Mouse (Mus musculus): Measurements from ENCODE around the gene Cyld. TPM values are rescaled to one million over a fixed set of nuclear protein-coding genes. Genes with fewer than 3 reads are reported as not detected.

Gene Cyld
- total and polyA plus RNA-seq, 3 experiments: 20.2 to 29.4 (median 22.1) TPM

DNA sequence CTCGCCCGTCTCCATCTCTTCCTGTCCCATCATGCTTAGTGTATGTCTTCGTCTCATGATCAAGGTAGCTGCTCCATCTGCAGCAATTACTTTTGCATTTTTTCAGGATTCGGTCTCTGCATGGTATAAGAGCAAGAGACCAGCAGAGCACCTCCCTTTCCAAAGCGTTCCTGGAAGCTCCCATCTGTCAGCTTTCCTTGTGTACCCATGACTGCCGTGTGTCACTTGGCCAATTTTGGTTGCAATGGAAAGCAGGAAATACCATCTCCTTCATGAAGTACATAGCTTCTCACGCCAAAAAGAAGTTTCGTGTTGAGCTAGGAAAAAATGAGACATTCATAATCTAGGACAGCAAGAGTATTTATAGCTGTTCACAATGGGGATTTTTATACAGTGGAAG is 15.8 kb upstream of the Cyld start:
- in situ Hi-C loops (cut with MboI; ENCODE audit: low pct_ligation_motif_present, low pct_unique_long_range_greater_than_20kb, low sequenced_read_pairs) (no loop called here), dilution Hi-C loops (cut with MboI; ENCODE audit: extremely low pct_ligation_motif_present, extremely low pct_unique_long_range_greater_than_20kb, low sequenced_read_pairs) (no loop called here)
- peaks cover 68 to 90% of the 10 kb centered on the region in 2 experiments for H3K36me3 ChIP-seq (replicated peaks in 1 of 2; ENCODE audit: control insufficient read depth in 1 of 2, insufficient read depth in 1 of 2, low read length in 1 of 2)

DNA sequence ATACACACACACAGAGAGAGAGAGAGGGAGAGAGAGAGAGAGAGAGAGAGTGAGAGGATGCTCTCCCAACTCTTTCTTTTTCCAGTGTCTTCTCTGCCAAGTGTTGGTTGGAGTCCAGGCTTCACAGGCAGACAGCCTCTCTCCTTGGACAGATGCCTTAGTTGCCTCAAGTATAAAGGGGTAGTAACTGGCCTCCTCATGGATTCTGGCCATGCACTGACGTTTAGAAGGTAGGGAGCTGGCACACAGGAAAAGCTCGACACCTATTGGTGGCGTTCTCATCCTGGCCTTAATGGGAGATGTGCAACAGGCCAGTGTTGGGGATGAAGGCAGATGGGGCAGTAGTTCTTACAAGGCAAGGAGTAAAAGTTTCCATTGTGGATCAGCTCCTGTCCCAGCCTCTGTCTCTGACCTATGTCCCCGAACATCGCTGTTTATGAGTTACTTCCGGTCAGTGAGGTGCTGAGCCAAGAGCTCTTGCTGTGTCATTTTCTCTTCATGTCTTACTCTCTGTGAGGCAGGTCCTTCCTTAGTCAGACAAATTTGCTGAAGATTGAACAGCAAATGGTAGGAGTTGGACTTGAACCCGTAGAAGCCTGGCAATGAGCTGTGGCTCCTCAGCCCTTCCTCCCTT is 13.1 kb upstream of the Cyld start:
- H3K27me3 ChIP-seq (replicated peaks): no peaks in the 10 kb centered on the region
- peaks cover 68 to 85% of the 10 kb centered on the region in 2 experiments for H3K36me3 ChIP-seq (replicated peaks in 1 of 2; ENCODE audit: control insufficient read depth in 1 of 2, insufficient read depth in 1 of 2, low read length in 1 of 2)
- no peak overlapping the region for H3K4me3 ChIP-seq (replicated peaks in 1 of 3; ENCODE audit: low read depth in 2 of 3, low read length in 2 of 3, poor library complexity in 1 of 3)
- no peak for TF ChIP-seq MXI1 (IDR thresholded peaks at IDR 0.05; ENCODE audit: low read depth, low read length)
- TF ChIP-seq SMC3 (IDR thresholded peaks at IDR 0.05; ENCODE audit: low read depth, low read length): no peak
- no peak for TF ChIP-seq IRF4 (IDR thresholded peaks at IDR 0.05; ENCODE audit: low read depth, low read length)
- TF ChIP-seq NRF1 (IDR thresholded peaks at IDR 0.05; ENCODE audit: low read depth, low read length): no peak
- TF ChIP-seq JUN (IDR thresholded peaks at IDR 0.05; ENCODE audit: insufficient read depth, low read depth, low read length): no peak
- H3K27ac ChIP-seq (ENCODE audit: insufficient read depth, low read depth): no peak overlapping the region
- in situ Hi-C loops (cut with MboI; ENCODE audit: low pct_ligation_motif_present, low pct_unique_long_range_greater_than_20kb, low sequenced_read_pairs) (no loop called here), dilution Hi-C loops (cut with MboI; ENCODE audit: extremely low pct_ligation_motif_present, extremely low pct_unique_long_range_greater_than_20kb, low sequenced_read_pairs) (no loop called here)
- peaks cover 8% of the 10 kb centered on the region for H3K9me3 ChIP-seq (replicated peaks; ENCODE audit: low read length)
- H3K4me2 ChIP-seq (ENCODE audit: insufficient read depth, low read depth, poor library complexity, severe bottlenecking): no peak overlapping the region
- H3K4me1 ChIP-seq (ENCODE audit: control insufficient read depth in 1 of 2, insufficient read depth in 2 of 2): peaks cover 0 to 41% of the 10 kb centered on the region in 2 experiments; a peak in 2 of 4 replicates
- no peaks in the 10 kb centered on the region for H3K79me2 ChIP-seq (replicated peaks; ENCODE audit: control insufficient read depth, extremely low read depth, insufficient read depth, poor library complexity, severe bottlenecking)
- DNase-seq (ENCODE audit: extremely low read depth): no peak
- H3K9ac ChIP-seq (ENCODE audit: insufficient read depth, low read depth): no peak overlapping the region

More for the DNA sequence above, 15.8 kb upstream of the Cyld start:
- peaks cover 8% of the 10 kb centered on the region for H3K9me3 ChIP-seq (replicated peaks; ENCODE audit: low read length)
- no peaks in the 10 kb centered on the region for H3K27me3 ChIP-seq (replicated peaks)
- H3K4me3 ChIP-seq (replicated peaks in 1 of 3; ENCODE audit: low read depth in 2 of 3, low read length in 2 of 3, poor library complexity in 1 of 3): no peak overlapping the region
- DNase-seq (ENCODE audit: extremely low read depth): no peak
- H3K27ac ChIP-seq (ENCODE audit: insufficient read depth, low read depth): no peak overlapping the region
- H3K9ac ChIP-seq (ENCODE audit: insufficient read depth, low read depth): no peak overlapping the region
- no peaks in the 10 kb centered on the region for H3K79me2 ChIP-seq (replicated peaks; ENCODE audit: control insufficient read depth, extremely low read depth, insufficient read depth, poor library complexity, severe bottlenecking)
- TF ChIP-seq CHD2 (IDR thresholded peaks at IDR 0.05; ENCODE audit: low read length): no peak
- no peak overlapping the region for H3K4me2 ChIP-seq (ENCODE audit: insufficient read depth, low read depth, poor library complexity, severe bottlenecking)
- H3K4me1 ChIP-seq (ENCODE audit: control insufficient read depth in 1 of 2, insufficient read depth in 2 of 2): peaks cover 0 to 35% of the 10 kb centered on the region in 2 experiments; a peak in 2 of 4 replicates

DNA sequence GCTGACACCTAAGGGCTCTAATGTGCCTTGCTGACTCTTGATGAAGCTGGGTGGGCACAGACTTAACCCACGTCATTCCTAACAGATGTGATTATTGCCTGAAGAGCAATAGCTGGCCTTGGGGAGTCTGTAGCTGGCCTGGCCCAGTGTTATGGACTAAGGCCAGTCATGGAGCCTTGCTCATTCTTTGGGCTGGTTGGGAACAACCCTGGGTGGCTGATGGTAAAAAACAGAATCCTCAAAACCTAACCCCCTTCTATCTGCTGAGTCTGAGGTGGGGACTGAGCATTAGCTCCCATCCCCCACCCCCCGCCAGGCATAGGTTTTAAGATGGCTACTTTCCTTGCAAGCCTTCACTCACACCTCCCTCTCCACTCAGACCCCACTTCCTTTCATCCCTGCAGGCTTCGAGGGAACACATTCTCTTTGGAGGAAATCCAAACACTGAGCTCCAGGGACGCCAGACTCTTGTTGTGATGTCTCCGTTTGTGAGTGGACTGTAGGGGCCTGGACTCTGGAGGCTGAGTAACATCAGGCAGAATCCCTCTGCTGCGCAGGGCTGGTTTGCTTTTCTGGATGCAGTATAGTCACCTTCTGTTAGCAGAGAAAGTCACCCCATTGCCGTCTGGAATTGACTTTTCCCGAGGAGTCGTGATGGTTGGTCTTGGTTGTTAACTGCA is 10.5 kb upstream of the Cyld start:
- H3K9ac ChIP-seq (ENCODE audit: insufficient read depth, low read depth): no peak overlapping the region
- H3K4me1 ChIP-seq (ENCODE audit: control insufficient read depth in 1 of 2, insufficient read depth in 2 of 2): peaks cover 0 to 31% of the 10 kb centered on the region in 2 experiments; a peak in 3 of 4 replicates
- TF ChIP-seq UBTF (IDR thresholded peaks at IDR 0.05; ENCODE audit: low read depth, low read length) (no peak), ZNF384 (IDR thresholded peaks at IDR 0.05; ENCODE audit: low read depth, low read length) (no peak), KAT2A (IDR thresholded peaks at IDR 0.05; ENCODE audit: insufficient replicate concordance, low read length) (no peak), MYC (IDR thresholded peaks at IDR 0.05; ENCODE audit: low read depth, low read length) (no peak), JUN (IDR thresholded peaks at IDR 0.05; ENCODE audit: insufficient read depth, low read depth, low read length) (no peak), CHD2 (IDR thresholded peaks at IDR 0.05; ENCODE audit: low read length) (no peak), SMC3 (IDR thresholded peaks at IDR 0.05; ENCODE audit: low read depth, low read length) (no peak), ELF1 (IDR thresholded peaks at IDR 0.05; ENCODE audit: low read depth, low read length) (no peak), CTCF (conservative IDR thresholded peaks at IDR 0.05 in 1 of 2, IDR thresholded peaks at IDR 0.05 in 1 of 2; ENCODE audit: low read depth in 2 of 2, low read length in 2 of 2) (no peak), SIN3A (IDR thresholded peaks at IDR 0.05; ENCODE audit: low read length) (no peak)
- H3K79me2 ChIP-seq (replicated peaks; ENCODE audit: control insufficient read depth, extremely low read depth, insufficient read depth, poor library complexity, severe bottlenecking): no peaks in the 10 kb centered on the region
- peaks cover 52 to 73% of the 10 kb centered on the region in 2 experiments for H3K36me3 ChIP-seq (replicated peaks in 1 of 2; ENCODE audit: control insufficient read depth in 1 of 2, insufficient read depth in 1 of 2, low read length in 1 of 2)
- dilution Hi-C loops (cut with MboI; ENCODE audit: extremely low pct_ligation_motif_present, extremely low pct_unique_long_range_greater_than_20kb, low sequenced_read_pairs) (no loop called here), in situ Hi-C loops (cut with MboI; ENCODE audit: low pct_ligation_motif_present, low pct_unique_long_range_greater_than_20kb, low sequenced_read_pairs) (no loop called here)
- no peak for DNase-seq (ENCODE audit: extremely low read depth)
- no peak overlapping the region for H3K4me3 ChIP-seq (replicated peaks in 1 of 3; ENCODE audit: low read depth in 2 of 3, low read length in 2 of 3, poor library complexity in 1 of 3)
- no peaks in the 10 kb centered on the region for H3K9me3 ChIP-seq (replicated peaks; ENCODE audit: low read length)
- no peak overlapping the region for H3K27ac ChIP-seq (ENCODE audit: insufficient read depth, low read depth)
- H3K4me2 ChIP-seq (ENCODE audit: insufficient read depth, low read depth, poor library complexity, severe bottlenecking): no peak overlapping the region
- H3K27me3 ChIP-seq (replicated peaks): no peaks in the 10 kb centered on the region

All from CH12.LX (cell line).